Mouse (Mus musculus) limb, embryonic 11.5 days (tissue): ENCODE data around the gene Ticam1. TPM values are rescaled to one million over a fixed set of nuclear protein-coding genes. Genes with fewer than 3 reads are reported as not detected.

Experiments used
- ATAC-seq: fragments of 200-750 bp; cut with Nextera tagmentation; 2 replicates; pipeline ENCODE4 v1.8.0; 2017; ENCODE audit warnings: low read depth; ENCODE audit not compliant: insufficient number of reproducible peaks, low FRiP score, low TSS enrichment
- DNase-seq: peaks from one replicate; pipeline ENCODE4 v3.0.0-alpha.2; 2015; ENCODE audit warnings: low spot score
- H3K27ac ChIP-seq: fragments of 300-500 bp; sonication (generic); replicated peaks from 2 replicates; pipeline ENCODE4 v1.5.1; 2014; ENCODE audit warnings: low read depth, mild to moderate bottlenecking, low read length
- H3K27me3 ChIP-seq: fragments of 300-500 bp; sonication (generic); 2 replicates; pipeline ENCODE4 v1.6.1; 2014; ENCODE audit warnings: mild to moderate bottlenecking, low read length, mixed read lengths; ENCODE audit not compliant: control insufficient read depth, insufficient read depth
- H3K36me3 ChIP-seq: fragments of 300-500 bp; sonication (generic); 2 replicates; pipeline ENCODE4 v1.6.1; 2014; ENCODE audit warnings: mild to moderate bottlenecking, low read length, moderate library complexity, mixed read lengths; ENCODE audit not compliant: control insufficient read depth, insufficient read depth
- H3K4me1 ChIP-seq: fragments of 300-500 bp; sonication (generic); 2 replicates; pipeline ENCODE4 v1.6.1; 2014; ENCODE audit warnings: low read length, mixed read lengths; ENCODE audit not compliant: control insufficient read depth, insufficient read depth
- H3K4me2 ChIP-seq: fragments of 300-500 bp; sonication (generic); 2 replicates; pipeline ENCODE4 v1.6.1; 2014; ENCODE audit warnings: low read depth, mild to moderate bottlenecking, moderate library complexity; ENCODE audit not compliant: severe bottlenecking
- H3K4me3 ChIP-seq: fragments of 300-500 bp; sonication (generic); 2 replicates; pipeline ENCODE4 v1.5.1; 2014; ENCODE audit warnings: low read depth, low read length
- H3K9ac ChIP-seq: fragments of 300-500 bp; sonication (generic); 2 replicates; pipeline ENCODE4 v1.6.1; 2014; ENCODE audit warnings: mild to moderate bottlenecking, low read length
- H3K9me3 ChIP-seq: fragments of 300-500 bp; sonication (generic); 2 replicates; pipeline ENCODE4 v1.6.1; 2016; ENCODE audit warnings: low read length; ENCODE audit not compliant: control insufficient read depth
- WGBS: fragments of 180-500 bp; shearing (Covaris S2); extraction: QIAGEN DNeasy Blood & Tissue Kit; methylation state at CpG from one replicate; pipeline ENCODE4 v1.1.7; 2014; 5-methylcytosine and 5-hydroxymethylcytosine counted together
- polyA plus RNA-seq: library from polyadenylated mRNA; unstranded; fragments of >200 nt; fragmentation: Nextera tagmentation; extraction: Ambion mirVana; gene quantifications from 2 replicates; pipeline ENCODE4 v1.2.1, GENCODE M21; 2014

The Ticam1 gene
- polyA plus RNA-seq, 1 experiment from 2014 or later = 3.8 TPM

DNA sequence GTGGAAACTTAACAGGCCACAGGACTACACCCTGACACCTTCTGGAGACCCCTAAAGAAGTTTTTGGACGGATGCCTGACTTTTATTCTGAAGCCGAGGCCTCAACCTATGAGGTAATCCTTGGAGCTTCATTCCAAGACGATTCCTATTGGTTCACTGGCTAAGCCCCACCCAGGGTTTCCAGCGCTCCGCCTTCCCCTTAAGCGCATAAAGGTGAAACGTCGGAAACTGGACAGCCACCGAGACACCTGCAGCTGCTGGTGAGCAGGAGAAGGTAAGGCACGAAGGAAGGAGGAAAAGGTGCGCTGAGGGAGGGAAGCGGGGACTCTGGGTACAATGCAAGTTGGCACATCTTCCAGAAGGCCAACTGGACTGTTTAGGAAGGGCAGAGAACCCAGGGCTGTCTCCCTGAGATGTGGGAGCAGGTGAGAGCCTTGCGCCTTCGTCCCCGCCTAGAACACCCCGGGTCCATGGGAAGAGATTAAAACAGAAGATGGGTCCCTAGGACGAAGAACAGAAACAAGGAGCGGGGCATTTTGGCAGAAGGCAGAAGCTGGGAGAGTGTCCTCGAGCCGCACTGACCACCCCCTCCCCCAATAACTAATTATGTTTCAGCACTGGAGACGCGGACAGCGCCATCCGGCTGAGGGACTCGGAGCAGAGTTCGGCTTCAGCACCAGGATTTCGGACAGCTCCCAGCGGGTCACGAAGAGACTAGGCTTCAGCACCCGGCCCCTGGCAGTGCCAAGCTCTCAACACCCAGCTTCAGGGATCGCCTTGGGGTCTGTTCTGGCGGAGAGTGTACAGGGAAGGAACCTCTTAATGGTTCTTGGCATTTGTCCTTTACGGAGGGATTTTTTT is 34.8 kb downstream of the Ticam1 start:
- H3K9me3 ChIP-seq = no peaks in the 10 kb centered on the region

DNA sequence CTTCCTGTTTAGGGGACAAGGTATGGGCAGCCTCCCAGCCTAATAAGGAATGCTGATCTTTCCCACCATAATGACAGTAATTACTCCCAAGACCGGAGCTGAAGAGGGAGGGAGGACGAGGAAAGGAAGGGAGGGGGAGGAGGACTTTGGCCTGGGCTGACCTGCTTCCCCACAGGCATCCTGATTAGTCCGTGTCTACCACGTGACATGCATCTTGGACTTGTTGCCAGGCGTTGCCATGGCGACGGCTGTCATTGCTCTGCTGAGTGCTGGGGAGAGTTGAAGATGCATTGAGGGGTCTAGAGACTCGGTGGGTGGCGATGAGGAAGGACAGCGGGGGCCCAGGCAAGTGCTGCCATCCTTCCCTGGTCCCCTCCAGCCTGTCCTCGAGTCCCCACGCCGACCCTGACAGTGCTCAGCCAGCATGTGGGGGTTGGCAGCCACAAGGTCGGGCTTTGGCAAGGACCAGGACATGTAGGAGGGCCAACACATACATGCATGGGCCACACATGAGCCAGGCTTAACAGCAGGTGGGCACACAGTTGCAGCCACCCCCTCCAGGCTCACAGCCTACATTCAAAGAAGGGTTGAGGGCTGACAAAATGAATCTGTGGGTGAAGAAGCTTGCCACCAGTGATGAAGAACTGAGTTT is 42.6 kb downstream of the Ticam1 start:
- peaks cover 3% of the 10 kb centered on the region for H3K4me1 ChIP-seq
- no peaks in the 10 kb centered on the region for H3K36me3 ChIP-seq
- no peak overlapping the region for H3K4me3 ChIP-seq
- no peak overlapping the region for H3K9ac ChIP-seq
- peak; percentile 74 for DNase-seq
- no peaks in the 10 kb centered on the region for H3K9me3 ChIP-seq
- no peak for ATAC-seq
- 6% methylated on average over 14 of the region's 14 CpGs for WGBS
- no peaks in the 10 kb centered on the region for H3K27me3 ChIP-seq
- no peak overlapping the region; the same call in 1 of the 2 replicates for H3K4me2 ChIP-seq
- no peak overlapping the region for H3K27ac ChIP-seq

More for the DNA sequence above, 34.8 kb downstream of the Ticam1 start:
- H3K36me3 ChIP-seq = no peaks in the 10 kb centered on the region
- H3K27me3 ChIP-seq = no peaks in the 10 kb centered on the region
- ATAC-seq = 0 out of 2 replicates have a peak, but pooled peaks have one; percentile 47
- DNase-seq = peak; percentile 97
- no peak overlapping the region for H3K4me3 ChIP-seq
- no peak overlapping the region for H3K27ac ChIP-seq
- no peaks in the 10 kb centered on the region; the same call in 1 of the 2 replicates for H3K4me1 ChIP-seq
- H3K4me2 ChIP-seq = no peak overlapping the region
- H3K9ac ChIP-seq = no peak overlapping the region
- WGBS = 1% methylated on average over 33 of the region's 33 CpGs

DNA sequence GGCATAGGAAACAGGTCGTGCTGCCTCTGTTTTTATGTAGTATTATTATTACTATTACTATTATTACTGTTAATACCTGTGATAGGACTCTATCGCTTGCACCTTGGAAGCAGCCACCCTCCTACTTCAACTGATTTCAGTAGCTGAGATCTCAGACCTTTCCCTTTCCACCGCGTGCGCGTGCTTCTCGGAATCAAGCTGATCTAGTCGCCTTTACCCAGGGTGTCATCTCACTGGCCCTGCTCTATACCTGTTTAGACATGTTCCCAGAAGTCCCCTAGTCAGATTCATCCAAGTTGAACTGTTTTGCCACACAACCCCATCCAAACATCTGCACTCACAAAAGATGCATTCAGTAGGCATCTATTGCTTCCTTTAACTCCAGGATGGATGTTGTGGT is 43.2 kb downstream of the Ticam1 start:
- ATAC-seq = no peak

DNA sequence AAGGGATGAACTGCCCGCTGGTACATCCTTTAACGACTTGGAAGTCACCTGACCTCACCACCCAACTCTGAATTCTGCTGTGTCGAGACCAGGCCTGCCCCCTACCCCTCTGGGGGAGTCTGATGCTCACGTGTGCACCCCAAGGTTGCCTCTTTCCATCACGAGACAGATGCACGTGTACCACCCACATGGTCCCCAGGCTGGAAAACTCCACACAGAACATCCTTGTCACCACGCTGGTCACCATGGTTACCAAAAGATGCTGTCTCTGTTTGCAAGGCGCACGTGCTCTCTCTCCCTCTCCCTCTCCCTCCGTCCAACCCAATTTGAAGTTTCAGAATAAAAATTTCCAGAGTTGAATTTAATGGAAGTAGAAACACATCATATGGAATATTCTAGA is 46.6 kb downstream of the Ticam1 start:
- ATAC-seq = no peak
- no peaks in the 10 kb centered on the region for H3K9me3 ChIP-seq
- WGBS = 71% methylated on average over 10 of the region's 10 CpGs

More for the DNA sequence above, 43.2 kb downstream of the Ticam1 start:
- Histone ChIP-seq H3K27ac (no peak overlapping the region), H3K9me3 (no peaks in the 10 kb centered on the region), H3K9ac (no peak overlapping the region), H3K4me3 (no peak overlapping the region), H3K27me3 (no peaks in the 10 kb centered on the region), H3K36me3 (no peaks in the 10 kb centered on the region), H3K4me1 (peaks cover 3% of the 10 kb centered on the region), H3K4me2 (no peak overlapping the region)
- no peak for DNase-seq
- 50% methylated on average over 8 of the region's 8 CpGs for WGBS

DNA sequence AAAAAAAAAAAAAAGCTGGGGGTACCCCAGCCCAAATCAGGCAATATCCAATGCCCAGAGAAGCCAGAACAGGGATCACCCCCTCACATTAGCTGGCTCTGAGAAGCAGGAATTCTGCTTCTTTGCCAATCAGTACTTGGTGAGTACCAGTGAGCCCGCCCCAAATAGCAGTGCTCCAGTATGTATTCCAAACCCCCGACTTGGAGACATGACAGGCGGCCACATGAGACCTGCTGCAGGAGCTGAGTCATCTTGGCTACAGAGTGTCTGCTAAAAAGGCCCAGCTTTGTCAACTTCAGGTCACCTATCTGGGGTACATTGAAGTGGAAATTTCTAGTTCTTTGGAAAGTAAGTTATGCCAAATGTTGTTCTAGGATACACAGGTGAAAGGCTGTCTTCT is 50.0 kb downstream of the Ticam1 start:
- DNase-seq (no peak), ATAC-seq (no peak)
- no peaks in the 10 kb centered on the region for H3K36me3 ChIP-seq
- WGBS = 69% methylated on average over 3 of the region's 3 CpGs
- no peaks in the 10 kb centered on the region for H3K4me1 ChIP-seq
- H3K4me3 ChIP-seq = no peak overlapping the region
- no peak overlapping the region for H3K4me2 ChIP-seq
- H3K9ac ChIP-seq = no peak overlapping the region
- no peaks in the 10 kb centered on the region for H3K9me3 ChIP-seq
- no peaks in the 10 kb centered on the region for H3K27me3 ChIP-seq
- no peak overlapping the region for H3K27ac ChIP-seq

More for the DNA sequence above, 46.6 kb downstream of the Ticam1 start:
- no peak for DNase-seq
- H3K4me3 ChIP-seq = no peak overlapping the region
- peaks cover 3% of the 10 kb centered on the region for H3K4me1 ChIP-seq
- H3K4me2 ChIP-seq = no peak overlapping the region
- no peak overlapping the region for H3K27ac ChIP-seq
- no peaks in the 10 kb centered on the region for H3K36me3 ChIP-seq
- H3K9ac ChIP-seq = no peak overlapping the region
- no peaks in the 10 kb centered on the region for H3K27me3 ChIP-seq

DNA sequence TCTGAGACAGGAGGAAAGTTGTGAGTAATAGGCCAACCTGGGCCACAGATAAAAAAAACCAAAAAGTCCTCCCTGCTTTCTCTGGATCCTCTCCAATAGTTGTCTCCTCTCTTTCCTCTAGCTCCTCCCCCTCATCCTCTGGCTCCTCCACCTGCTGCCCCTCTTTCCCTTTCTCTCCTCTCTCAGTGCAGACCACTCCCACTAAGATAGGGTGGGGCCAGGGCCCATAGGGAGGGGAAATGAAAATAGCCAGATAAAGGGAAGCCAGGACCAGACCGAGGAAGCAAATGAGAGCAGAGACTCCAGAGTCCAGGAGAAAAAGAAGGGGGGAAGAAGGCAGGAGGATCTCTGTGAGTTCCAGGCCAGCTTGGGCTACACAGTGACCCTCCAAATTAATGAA is 51.7 kb downstream of the Ticam1 start:
- Histone ChIP-seq H3K27ac (no peak overlapping the region), H3K4me3 (no peak overlapping the region), H3K4me2 (no peak overlapping the region), H3K4me1 (no peaks in the 10 kb centered on the region), H3K9ac (no peak overlapping the region), H3K36me3 (no peaks in the 10 kb centered on the region), H3K27me3 (no peaks in the 10 kb centered on the region), H3K9me3 (no peaks in the 10 kb centered on the region)
- DNase-seq = no peak
- WGBS = 70% methylated on average over 1 of the region's 1 CpGs
- ATAC-seq = no peak

DNA sequence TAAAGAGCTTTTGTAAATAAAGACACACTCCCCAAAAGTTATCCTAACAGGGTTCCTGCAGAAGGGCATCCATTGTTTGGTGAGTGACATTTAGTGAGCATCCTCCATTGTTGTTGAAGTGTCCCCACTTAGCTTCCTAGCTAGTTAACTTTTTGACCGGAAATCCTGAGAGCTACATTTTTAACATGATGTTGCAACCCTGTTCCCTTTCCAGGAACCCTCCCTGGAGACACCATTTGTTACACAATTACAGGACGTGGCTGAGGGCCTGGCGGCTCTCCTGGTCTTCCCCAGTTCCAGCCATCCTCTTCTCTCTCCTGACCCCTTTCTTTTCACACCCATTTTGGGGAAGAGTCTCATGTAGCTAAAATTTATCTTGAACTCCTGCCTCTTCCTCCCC is 56.8 kb downstream of the Ticam1 start:
- ATAC-seq = no peak
- WGBS = 60% methylated on average over 3 of the region's 3 CpGs
- Histone ChIP-seq H3K4me3 (no peak overlapping the region), H3K27ac (no peak overlapping the region), H3K9ac (no peak overlapping the region), H3K4me2 (no peak overlapping the region), H3K36me3 (no peaks in the 10 kb centered on the region), H3K4me1 (peaks cover 10% of the 10 kb centered on the region; the same call in 1 of the 2 replicates), H3K9me3 (no peaks in the 10 kb centered on the region), H3K27me3 (no peaks in the 10 kb centered on the region)
- DNase-seq = no peak
